In the genomic region with DNA sequence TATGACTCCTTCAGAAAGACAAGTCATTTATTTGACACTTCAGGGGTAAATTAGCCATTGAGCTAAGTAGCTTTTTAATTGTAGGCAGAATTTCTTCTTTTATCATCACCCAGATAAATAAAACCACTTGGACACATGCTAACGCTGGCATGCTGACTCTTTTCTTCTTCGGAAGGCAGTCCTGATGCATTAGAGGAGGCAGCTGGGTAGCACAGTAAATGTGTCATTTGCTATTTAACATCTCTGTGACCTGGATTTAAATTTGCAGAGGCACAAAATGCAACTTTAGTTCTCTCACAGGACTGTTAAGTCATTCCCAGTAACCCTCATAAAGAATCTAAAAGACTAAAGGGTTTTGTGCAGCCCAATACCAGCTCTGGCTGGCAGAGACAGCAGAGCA, we compare ENCODE assay signal across 22 mouse cellular contexts.
DNase-seq lines count a peak whose midpoint lies in the region; ATAC-seq and TF ChIP-seq lines count a peak whose summit lies in the region.
"Had no signal": no experiment of that assay in that cellular context is flagged by ENCODE, and none has a peak within 500 bp of the region (broad histone marks: within the 10 kb centered on the region; RNA-seq: fewer than 3 reads in every experiment).

No protein-coding gene starts in this region.

- no peak overlapping the region for H3K4me3 ChIP-seq in hindbrain, postnatal 0 days (ENCODE audit: low read length)
- H3K4me3 ChIP-seq in hindbrain, embryonic 12.5 days = no peak overlapping the region
- no peak overlapping the region for H3K4me3 ChIP-seq in neural tube, embryonic 11.5 days (ENCODE audit: low read depth, low read length)
- H3K4me3 ChIP-seq: embryonic facial prominence, embryonic 15.5 days; erythroblast, embryonic 14.5 days; forebrain, embryonic 10.5 days; gastrocnemius, adult 2 months; heart, embryonic 12.5 days had no signal

- DNase-seq in embryo, embryonic 10.5 days (ENCODE audit: low spot score) = peak; percentile 0
- DNase-seq in embryo, embryonic 9.5 days (ENCODE audit: extremely low spot score) = no peak
- DNase-seq in hindbrain, postnatal 0 days (ENCODE audit: low spot score) = peak; percentile 5
- no peak for DNase-seq in neural tube, embryonic 11.5 days (ENCODE audit: low spot score)
- no peak for DNase-seq in neural tube, embryonic 10.5 days (ENCODE audit: extremely low spot score, low spot score)
- peak; percentile 2 for DNase-seq in retina, postnatal 1 day
- DNase-seq in thymus, adult 18-20 months = no peak
- DNase-seq: adrenal gland, postnatal 10 days; B cell, adult 2 months; cerebellum, adult 18-20 months; cerebellum, adult 9-11 months; cerebellum, postnatal 36 days; gastrocnemius, adult 2 months; gastrocnemius, postnatal 25 days had no signal

- 35% methylated on average over 2 of the region's 2 CpGs for WGBS in hindbrain, postnatal 0 days
- 31% methylated on average over 2 of the region's 2 CpGs for WGBS in hindbrain, embryonic 12.5 days
- 9% methylated on average over 2 of the region's 2 CpGs for WGBS in neural tube, embryonic 11.5 days

- H3K27ac ChIP-seq in hindbrain, postnatal 0 days = no peak overlapping the region
- H3K27ac ChIP-seq in hindbrain, embryonic 12.5 days = no peak overlapping the region
- H3K27ac ChIP-seq in neural tube, embryonic 11.5 days (ENCODE audit: low read depth, low read length) = no peak overlapping the region
- H3K27ac ChIP-seq: embryonic facial prominence, embryonic 15.5 days; forebrain, embryonic 10.5 days; gastrocnemius, adult 2 months had no signal

- TF ChIP-seq CTCF in hindbrain, postnatal 0 days (IDR thresholded peaks at IDR 0.05; ENCODE audit: low read depth) = no peak

- H3K4me1 ChIP-seq in hindbrain, postnatal 0 days (ENCODE audit: insufficient read depth, low read length) = no peaks in the 10 kb centered on the region
- H3K4me1 ChIP-seq in hindbrain, embryonic 12.5 days = no peaks in the 10 kb centered on the region
- no peaks in the 10 kb centered on the region for H3K4me1 ChIP-seq in neural tube, embryonic 11.5 days (ENCODE audit: control insufficient read depth, insufficient read depth, low read length)
- H3K4me1 ChIP-seq: embryonic facial prominence, embryonic 15.5 days; heart, embryonic 12.5 days had no signal

- no peaks in the 10 kb centered on the region for H3K27me3 ChIP-seq in hindbrain, postnatal 0 days (ENCODE audit: insufficient read depth, low read length)
- no peaks in the 10 kb centered on the region for H3K27me3 ChIP-seq in hindbrain, embryonic 12.5 days
- no peaks in the 10 kb centered on the region for H3K27me3 ChIP-seq in neural tube, embryonic 11.5 days (ENCODE audit: control insufficient read depth, insufficient read depth, low read length)
- H3K27me3 ChIP-seq: embryonic facial prominence, embryonic 15.5 days; heart, embryonic 12.5 days had no signal

- no peak overlapping the region for H3K9ac ChIP-seq in hindbrain, postnatal 0 days (replicated peaks; ENCODE audit: low read length)
- no peak overlapping the region for H3K9ac ChIP-seq in hindbrain, embryonic 12.5 days
- H3K9ac ChIP-seq in neural tube, embryonic 11.5 days (ENCODE audit: low read length) = no peak overlapping the region
- H3K9ac ChIP-seq: embryonic facial prominence, embryonic 15.5 days; heart, embryonic 12.5 days had no signal

- H3K4me2 ChIP-seq in hindbrain, postnatal 0 days (ENCODE audit: low read depth, low read length) = no peak overlapping the region
- no peak overlapping the region for H3K4me2 ChIP-seq in hindbrain, embryonic 12.5 days (replicated peaks)
- H3K4me2 ChIP-seq in neural tube, embryonic 11.5 days (ENCODE audit: low read depth) = no peak overlapping the region
- H3K4me2 ChIP-seq: embryonic facial prominence, embryonic 15.5 days; heart, embryonic 12.5 days had no signal

- H3K9me3 ChIP-seq in hindbrain, postnatal 0 days (ENCODE audit: low read length) = no peaks in the 10 kb centered on the region
- H3K9me3 ChIP-seq in hindbrain, embryonic 12.5 days (replicated peaks) = no peaks in the 10 kb centered on the region
- H3K9me3 ChIP-seq in neural tube, embryonic 11.5 days (ENCODE audit: control insufficient read depth, low read length) = no peaks in the 10 kb centered on the region
- H3K9me3 ChIP-seq: embryonic facial prominence, embryonic 15.5 days; forebrain, embryonic 10.5 days; G1E; heart, embryonic 12.5 days had no signal

- no peaks in the 10 kb centered on the region for H3K36me3 ChIP-seq in hindbrain, postnatal 0 days (ENCODE audit: insufficient read depth, low read length)
- no peaks in the 10 kb centered on the region for H3K36me3 ChIP-seq in hindbrain, embryonic 12.5 days
- H3K36me3 ChIP-seq in neural tube, embryonic 11.5 days (ENCODE audit: control insufficient read depth, insufficient read depth, low read length) = no peaks in the 10 kb centered on the region
- H3K36me3 ChIP-seq: embryonic facial prominence, embryonic 15.5 days; forebrain, embryonic 10.5 days; G1E; heart, embryonic 12.5 days had no signal

- no peak for ATAC-seq in hindbrain, postnatal 0 days
- no peak for ATAC-seq in hindbrain, embryonic 12.5 days (ENCODE audit: low FRiP score)
- ATAC-seq in neural tube, embryonic 11.5 days (ENCODE audit: insufficient read depth, low FRiP score, low TSS enrichment) = 0 out of 2 replicates have a peak, but pooled peaks have one; percentile 24
- ATAC-seq: CD4-positive, CD25-positive, alpha-beta regulatory T cell, adult 4 months; forebrain, embryonic 16.5 days had no signal

Comparison
In these comparisons a context has a peak if more than half of its experiments do, and no peak if none do; other contexts are left out.
1. DNase-seq: peak in embryo, embryonic 10.5 days (single experiment), hindbrain, postnatal 0 days (single experiment) and retina, postnatal 1 day (single experiment); none in embryo, embryonic 9.5 days (single experiment), neural tube, embryonic 11.5 days (single experiment), neural tube, embryonic 10.5 days (single experiment) and thymus, adult 18-20 months (0 of 2).